Mouse (Mus musculus) kidney, adult 2 months (tissue): Measurements from ENCODE around the gene Camta2.

Source experiments
- CTCF ChIP-seq: fragments of 200-500 bp; conservative IDR thresholded peaks from 2 replicates; pipeline ENCODE4 v1.5.1; 2011; ENCODE audit warnings: low read depth, mild to moderate bottlenecking, control low read depth, low read length, moderate library complexity, mixed read lengths; ENCODE audit not compliant: insufficient read depth, insufficient read length
- POLR2A ChIP-seq: fragments of 200-500 bp; IDR thresholded peaks from one replicate; pipeline ENCODE4 v1.6.1; 2011; ENCODE audit warnings: low read depth, low read length, control low read depth

GRCm38 (mm10) chr11:70668771-70669505, 19.0 kb downstream of the Camta2 start, which contains the start of gene Spag7:
- TF ChIP-seq CTCF (no peak), POLR2A (peak; percentile 58)
